Mouse (Mus musculus) C2C12 (cell line): ENCODE measurements at regions not wholly inside any gene's neighbourhood (a gene's known extent, or its start where the extent isn't known, plus 50 kb on each side); places are given as distances from the start of the nearest gene placed in this dataset.

Experiments used
- CEBPB ChIP-seq: IDR thresholded peaks from one replicate; pipeline ENCODE4 v1.6.1; 2011; ENCODE audit warnings: low read depth, mild to moderate bottlenecking, control low read depth, moderate library complexity
- CTCF ChIP-seq: IDR thresholded peaks from one replicate; pipeline ENCODE4 v1.5.1; 2011; ENCODE audit not compliant: control insufficient read depth, insufficient read depth, insufficient read length
- MAX ChIP-seq: IDR thresholded peaks from one replicate; pipeline ENCODE4 v1.6.1; 2011; ENCODE audit warnings: mild to moderate bottlenecking, control low read depth
- MYOD1 ChIP-seq: IDR thresholded peaks from one replicate; pipeline ENCODE4 v1.6.1; 2011; ENCODE audit warnings: low read depth; ENCODE audit not compliant: control insufficient read depth, insufficient read length

GRCm38 (mm10) chr3:7008671-7009217, 388.5 kb upstream of the 1700008P02Rik start:
- TF ChIP-seq CTCF (no peak), CEBPB (no peak), MAX (no peak), MYOD1 (no peak)
